Mouse (Mus musculus) thymus, adult 2 months (tissue): ENCODE measurements around the gene Lclat1. TPM values are rescaled to one million over a fixed set of nuclear protein-coding genes. Genes with fewer than 3 reads are reported as not detected.

Experiments
- DNase-seq: peaks from one replicate; pipeline ENCODE4 v3.0.0; 2021
- H3K27ac ChIP-seq: fragments of 200-500 bp; 2 replicates; pipeline ENCODE4 v1.5.1; 2012; ENCODE audit warnings: low read length, control low read depth; ENCODE audit not compliant: control insufficient read depth, insufficient read depth
- H3K27me3 ChIP-seq: fragments of 200-500 bp; 2 replicates; pipeline ENCODE4 v1.6.1; 2012; ENCODE audit warnings: mild to moderate bottlenecking, low read length, moderate library complexity, mixed read lengths; ENCODE audit not compliant: control insufficient read depth, insufficient read depth
- H3K36me3 ChIP-seq: fragments of 200-500 bp; 2 replicates; pipeline ENCODE4 v1.6.1; 2012; ENCODE audit warnings: mild to moderate bottlenecking, low read length, moderate library complexity; ENCODE audit not compliant: control insufficient read depth, insufficient read depth
- H3K4me1 ChIP-seq: fragments of 200-500 bp; replicated peaks from 2 replicates; pipeline ENCODE4 v1.6.1; 2012; ENCODE audit warnings: low read length; ENCODE audit not compliant: control insufficient read depth, insufficient read depth
- H3K4me3 ChIP-seq: fragments of 200-500 bp; 2 replicates; pipeline ENCODE4 v1.5.1; 2012; ENCODE audit warnings: mild to moderate bottlenecking, low read length, control low read depth, moderate library complexity; ENCODE audit not compliant: control insufficient read depth, insufficient read depth
- CTCF ChIP-seq: fragments of 200-500 bp; IDR thresholded peaks from 2 replicates; pipeline ENCODE4 v1.5.1; 2012; ENCODE audit warnings: mild to moderate bottlenecking, control low read depth, low read length, moderate library complexity, borderline replicate concordance; ENCODE audit not compliant: control insufficient read depth, poor library complexity, insufficient read depth; ENCODE audit errors: extremely low read depth
- POLR2A ChIP-seq: fragments of 200-500 bp; IDR thresholded peaks from 2 replicates; pipeline ENCODE4 v1.6.1; 2012; ENCODE audit warnings: mild to moderate bottlenecking, low read length, control low read depth, moderate library complexity; ENCODE audit not compliant: control insufficient read depth, poor library complexity, insufficient read depth; ENCODE audit errors: extremely low read depth
- WGBS: fragments of 180-500 bp; shearing (Covaris S2); methylation state at CpG from one replicate; pipeline ENCODE4 v1.1.7; 2018; 5-methylcytosine and 5-hydroxymethylcytosine counted together
- polyA plus RNA-seq: library from polyadenylated mRNA; depleted of rRNA; stranded (reverse); fragments of >200 nt; gene quantifications from 2 replicates; pipeline ENCODE4 v1.2.3, GENCODE M21; 2012

Lclat1 gene
- polyA plus RNA-seq, 1 experiment, result 5.4 TPM

DNA sequence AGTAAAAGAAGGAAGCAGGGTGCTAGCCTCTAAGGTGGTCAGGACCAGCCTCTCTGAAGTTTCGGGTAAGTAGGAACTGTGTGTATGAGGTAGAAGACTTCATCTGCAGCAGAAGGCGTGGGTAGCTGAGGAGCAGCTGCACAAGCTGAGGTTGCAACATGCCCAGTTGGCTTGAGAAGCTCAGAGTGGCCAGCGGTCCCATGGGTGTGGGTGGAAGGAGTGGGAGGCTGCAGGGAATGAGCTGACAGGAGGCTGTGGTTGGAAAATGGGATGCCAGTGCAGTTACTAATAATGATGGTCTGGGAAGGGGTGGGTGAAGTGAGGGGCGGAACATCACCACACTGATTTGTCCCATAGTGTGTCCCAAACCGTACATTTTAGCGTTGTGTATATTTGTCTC lies 86.8 kb downstream of the Lclat1 start:
- no peaks in the 10 kb centered on the region for H3K36me3 ChIP-seq
- no peak overlapping the region for H3K27ac ChIP-seq
- WGBS, result 96% methylated on average over 6 of the region's 6 CpGs
- no peak overlapping the region for H3K4me3 ChIP-seq
- H3K27me3 ChIP-seq, result no peaks in the 10 kb centered on the region
- H3K4me1 ChIP-seq, result peaks cover 5% of the 10 kb centered on the region; the same call in 1 of the 2 replicates
- TF ChIP-seq CTCF (no peak), POLR2A (no peak)
- no peak for DNase-seq

DNA sequence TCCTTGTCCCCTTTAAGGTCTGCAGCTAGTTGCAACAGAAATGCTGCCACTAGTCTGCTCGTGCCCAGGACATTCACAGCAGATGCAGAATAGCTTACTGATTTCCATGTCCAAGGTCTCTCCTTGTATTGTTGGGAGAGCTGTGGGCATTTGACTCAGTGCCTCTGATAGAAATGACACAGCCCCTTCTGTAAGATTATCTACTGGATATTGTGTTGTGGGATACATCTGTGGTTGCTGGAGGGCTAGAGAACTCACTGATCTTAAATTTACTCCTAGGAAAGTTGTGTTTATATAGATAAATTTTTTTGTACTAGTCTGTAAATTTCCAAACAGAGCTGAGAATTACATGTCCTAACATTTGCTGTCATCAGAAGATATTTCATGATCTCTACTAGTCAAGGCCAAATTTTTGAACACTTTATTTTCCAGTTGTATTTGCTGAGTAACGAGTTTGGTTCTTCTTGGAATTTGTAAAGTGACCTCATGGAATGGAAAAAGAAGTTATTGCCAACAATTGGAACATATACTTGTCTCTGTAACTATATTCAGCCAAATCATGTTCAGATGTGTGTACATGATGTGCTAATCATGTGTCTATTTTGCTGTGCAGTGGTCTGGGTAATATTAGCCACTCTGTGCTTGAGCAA lies 87.4 kb downstream of the Lclat1 start:
- Histone ChIP-seq H3K4me1 (peaks cover 5% of the 10 kb centered on the region; the same call in 1 of the 2 replicates), H3K27ac (no peak overlapping the region), H3K4me3 (no peak overlapping the region), H3K27me3 (no peaks in the 10 kb centered on the region), H3K36me3 (no peaks in the 10 kb centered on the region)
- no peak for TF ChIP-seq CTCF
- WGBS, result 93% methylated on average over 2 of the region's 2 CpGs
- DNase-seq, result no peak

DNA sequence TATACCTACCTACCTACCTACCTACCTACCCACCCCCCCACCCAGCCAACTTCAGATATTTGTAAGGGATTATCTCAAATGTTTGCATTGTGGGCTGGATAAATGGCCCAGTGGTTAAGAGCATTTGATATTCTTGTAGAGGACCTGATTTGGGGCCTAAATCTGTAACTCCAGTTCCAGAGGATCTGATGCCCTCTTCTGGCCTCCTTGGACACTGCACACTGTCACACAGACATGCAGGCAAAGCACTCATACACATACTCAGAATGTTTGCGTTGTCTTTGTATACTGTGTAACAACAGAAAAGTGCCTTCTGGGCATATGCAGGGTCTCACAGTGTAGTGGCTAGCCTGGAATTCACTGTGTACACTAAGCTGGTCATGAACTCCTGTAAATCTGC lies 88.4 kb downstream of the Lclat1 start:
- WGBS, result 97% methylated on average over 1 of the region's 1 CpGs
- H3K4me1 ChIP-seq, result peaks cover 5% of the 10 kb centered on the region; the same call in 1 of the 2 replicates
- H3K27ac ChIP-seq, result no peak overlapping the region
- DNase-seq, result peak; percentile 65
- TF ChIP-seq POLR2A, result no peak
- TF ChIP-seq CTCF, result no peak
- H3K4me3 ChIP-seq, result no peak overlapping the region
- no peaks in the 10 kb centered on the region for H3K36me3 ChIP-seq
- no peaks in the 10 kb centered on the region for H3K27me3 ChIP-seq

DNA sequence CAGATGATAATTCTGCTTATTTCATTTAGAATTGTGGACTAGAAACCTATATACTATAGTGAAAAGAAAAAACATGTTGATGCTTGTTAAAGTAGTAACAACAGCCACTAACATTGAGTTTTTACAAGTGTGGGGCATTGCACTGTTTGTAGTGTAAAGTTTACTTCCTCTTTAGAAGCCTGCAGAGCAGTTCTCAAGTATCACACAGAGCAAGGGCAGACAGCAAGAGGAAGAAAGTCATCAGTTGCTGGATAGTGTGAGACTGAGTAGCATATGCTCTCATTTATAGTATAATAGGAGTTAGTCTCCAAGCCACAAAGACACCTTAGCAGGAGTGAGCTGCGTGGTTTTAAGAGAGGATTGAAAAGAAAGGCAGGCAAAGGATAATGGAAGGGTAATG lies 89.9 kb downstream of the Lclat1 start:
- peaks cover 3% of the 10 kb centered on the region; the same call in 1 of the 2 replicates for H3K4me1 ChIP-seq
- no peak for DNase-seq
- H3K27ac ChIP-seq, result no peak overlapping the region
- WGBS, result 29% methylated on average over 1 of the region's 1 CpGs
- no peak for TF ChIP-seq POLR2A
- no peak for TF ChIP-seq CTCF
- H3K36me3 ChIP-seq, result no peaks in the 10 kb centered on the region
- no peak overlapping the region for H3K4me3 ChIP-seq
- no peaks in the 10 kb centered on the region for H3K27me3 ChIP-seq

DNA sequence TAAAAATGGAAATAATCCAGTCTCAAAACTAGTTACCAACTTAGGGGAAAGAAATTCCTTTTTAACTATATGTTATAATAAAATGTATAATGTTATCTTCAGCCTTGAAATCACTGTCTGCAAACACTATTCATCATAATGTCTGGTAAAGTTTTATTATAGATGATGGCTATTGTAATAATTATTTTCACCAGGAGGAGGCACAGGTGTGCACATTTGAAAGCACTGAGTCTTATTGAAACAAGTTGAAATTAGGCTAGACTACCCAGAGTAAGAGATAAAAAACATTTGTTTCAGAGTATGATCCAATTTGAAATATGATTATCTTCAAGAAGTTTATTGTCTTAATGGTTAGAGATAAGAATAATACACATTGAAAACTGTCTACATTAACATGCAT lies 91.6 kb downstream of the Lclat1 start:
- DNase-seq, result no peak
- TF ChIP-seq POLR2A (no peak), CTCF (no peak)
- H3K4me1 ChIP-seq, result peaks cover 3% of the 10 kb centered on the region; the same call in 1 of the 2 replicates

DNA sequence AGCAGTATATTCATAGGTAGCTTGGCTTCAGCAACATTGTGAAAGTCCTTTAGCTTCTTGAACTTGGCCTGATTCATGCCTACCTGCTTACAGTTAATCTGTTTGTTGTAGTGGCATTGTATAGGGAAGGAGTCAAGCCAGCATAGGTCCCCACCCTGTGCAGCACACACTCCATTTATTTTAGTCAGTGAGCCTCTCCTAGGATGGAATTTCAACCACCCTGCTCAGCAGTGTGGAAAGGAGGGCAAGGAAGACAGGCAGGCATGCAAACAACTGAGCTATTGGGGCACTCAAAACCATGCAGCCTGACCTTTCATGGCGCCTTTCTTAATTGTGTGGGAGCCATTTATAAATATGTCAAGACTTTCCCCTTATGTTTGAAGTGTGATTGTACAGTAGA lies 92.6 kb downstream of the Lclat1 start:
- H3K36me3 ChIP-seq, result no peaks in the 10 kb centered on the region
- 95% methylated on average over 1 of the region's 1 CpGs for WGBS
- no peak for DNase-seq
- no peak overlapping the region for H3K27ac ChIP-seq
- H3K27me3 ChIP-seq, result no peaks in the 10 kb centered on the region
- TF ChIP-seq CTCF, result no peak
- TF ChIP-seq POLR2A, result no peak
- peaks cover 3% of the 10 kb centered on the region; the same call in 1 of the 2 replicates for H3K4me1 ChIP-seq
- no peak overlapping the region for H3K4me3 ChIP-seq

More for the DNA sequence above, 91.6 kb downstream of the Lclat1 start:
- H3K4me3 ChIP-seq, result no peak overlapping the region
- no peaks in the 10 kb centered on the region for H3K36me3 ChIP-seq
- H3K27ac ChIP-seq, result no peak overlapping the region
- no peaks in the 10 kb centered on the region for H3K27me3 ChIP-seq
